Comparison of ENCODE assay signal across 8 mouse cellular contexts in the genomic region with DNA sequence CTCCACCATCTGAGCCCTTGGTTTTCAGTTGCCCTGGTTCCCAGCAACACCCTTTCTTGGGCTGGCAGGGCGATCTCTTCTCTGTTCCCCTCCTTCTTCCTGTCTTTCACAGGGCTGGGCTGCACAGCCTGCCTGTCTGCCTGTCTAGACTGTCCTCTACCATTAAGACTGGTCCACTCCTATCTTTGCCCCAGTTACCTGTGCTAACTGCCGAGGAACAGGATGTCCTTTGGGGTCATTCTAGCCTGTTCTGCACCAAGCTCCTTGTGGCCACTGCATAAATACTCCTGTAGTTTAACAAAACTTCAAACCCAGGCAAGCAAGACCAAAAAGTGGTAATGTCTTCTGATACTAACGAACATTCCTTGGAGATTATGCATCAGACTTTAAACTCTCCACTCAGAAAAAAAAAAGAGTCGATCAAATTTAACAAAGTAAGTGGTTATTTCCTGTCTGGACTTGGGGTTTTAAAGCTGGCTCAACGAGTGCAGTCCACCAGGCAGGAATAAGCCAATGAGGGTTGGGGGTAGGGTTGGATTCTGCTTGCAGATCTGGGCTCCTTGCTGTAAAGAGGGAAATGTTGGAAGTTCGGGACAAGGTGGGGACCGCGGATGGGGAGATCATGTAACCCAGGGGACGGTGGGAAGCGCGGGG. TPM values are rescaled to one million over a fixed set of nuclear protein-coding genes. Genes with fewer than 3 reads are reported as not detected.
DNase-seq lines count a peak whose midpoint lies in the region; ATAC-seq and TF ChIP-seq lines count a peak whose summit lies in the region.

A gene (plus strand): TSS at position 210 of the 654 bp plus-strand sequence.

- no peak within 1 kb of the TSS for H3K27ac ChIP-seq in cerebellum, adult 2 months (ENCODE audit: insufficient read depth, low read length)
- peak within 1 kb of the TSS; percentile 58 for H3K27ac ChIP-seq in lung, postnatal 0 days (ENCODE audit: low read length)
- H3K27ac ChIP-seq in intestine, embryonic 16.5 days (ENCODE audit: low read length), result peak within 1 kb of the TSS; percentile 90
- H3K27ac ChIP-seq in midbrain, embryonic 14.5 days (replicated peaks; ENCODE audit: low read depth, low read length), result no peak within 1 kb of the TSS

- ATAC-seq in lung, postnatal 0 days, result peak; percentile 4; the same call in 1 of the 2 replicates
- ATAC-seq in intestine, embryonic 16.5 days, result peak; percentile 40
- ATAC-seq in midbrain, embryonic 14.5 days (ENCODE audit: low FRiP score, low TSS enrichment), result no peak

- no peak for TF ChIP-seq EP300 in lung, postnatal 0 days (IDR thresholded peaks at IDR 0.05)

- no peak for TF ChIP-seq CTCF in cerebellum, adult 2 months (IDR thresholded peaks at IDR 0.05; ENCODE audit: borderline replicate concordance, insufficient read depth, low read depth, low read length)
- 0 out of 2 replicates have a peak, but pooled peaks have one; percentile 12 for TF ChIP-seq CTCF in lung, postnatal 0 days (IDR thresholded peaks at IDR 0.05)

- no peak for TF ChIP-seq POLR2A in cerebellum, adult 2 months (IDR thresholded peaks at IDR 0.05; ENCODE audit: borderline replicate concordance, insufficient read depth, low read length)

- H3K4me2 ChIP-seq in lung, postnatal 0 days (replicated peaks; ENCODE audit: low read depth, low read length), result peak within 1 kb of the TSS; percentile 94
- H3K4me2 ChIP-seq in intestine, embryonic 16.5 days (ENCODE audit: low read depth, low read length), result peak within 1 kb of the TSS; percentile 91
- H3K4me2 ChIP-seq in midbrain, embryonic 14.5 days (ENCODE audit: low read length), result peak within 1 kb of the TSS; percentile 90

- no peaks in the 10 kb centered on the region; the same call in 1 of the 2 replicates for H3K4me1 ChIP-seq in cerebellum, adult 2 months (ENCODE audit: control insufficient read depth, insufficient read depth, low read length)
- peaks cover 12% of the 10 kb centered on the region; the same call in 1 of the 2 replicates for H3K4me1 ChIP-seq in lung, postnatal 0 days (ENCODE audit: insufficient read depth, low read depth, low read length)
- H3K4me1 ChIP-seq in intestine, embryonic 16.5 days (ENCODE audit: control insufficient read depth, insufficient read depth, low read length), result peaks cover 31% of the 10 kb centered on the region
- H3K4me1 ChIP-seq in midbrain, embryonic 14.5 days (ENCODE audit: control insufficient read depth, insufficient read depth, low read length), result peaks cover 16% of the 10 kb centered on the region; the same call in 1 of the 2 replicates

- peak within 1 kb of the TSS; percentile 50 for H3K9ac ChIP-seq in lung, postnatal 0 days (replicated peaks; ENCODE audit: low read depth)
- H3K9ac ChIP-seq in intestine, embryonic 16.5 days (ENCODE audit: low read depth, low read length), result peak within 1 kb of the TSS; percentile 82
- peak within 1 kb of the TSS; percentile 45; the same call in 1 of the 2 replicates for H3K9ac ChIP-seq in midbrain, embryonic 14.5 days (replicated peaks; ENCODE audit: low read length)

- no peaks in the 10 kb centered on the region for H3K9me3 ChIP-seq in lung, postnatal 0 days (ENCODE audit: low read length)
- no peaks in the 10 kb centered on the region for H3K9me3 ChIP-seq in intestine, embryonic 16.5 days (ENCODE audit: control insufficient read depth, low read length)
- H3K9me3 ChIP-seq in midbrain, embryonic 14.5 days (ENCODE audit: control insufficient read depth, low read length), result no peaks in the 10 kb centered on the region

- H3K27me3 ChIP-seq in cerebellum, adult 2 months (ENCODE audit: control insufficient read depth, insufficient read depth, low read length), result no peaks in the 10 kb centered on the region; the same call in 1 of the 2 replicates
- H3K27me3 ChIP-seq in lung, postnatal 0 days (replicated peaks; ENCODE audit: insufficient read depth, low read length), result no peaks in the 10 kb centered on the region
- H3K27me3 ChIP-seq in intestine, embryonic 16.5 days (replicated peaks; ENCODE audit: control insufficient read depth, insufficient read depth, low read length), result no peaks in the 10 kb centered on the region
- peaks cover 34% of the 10 kb centered on the region for H3K27me3 ChIP-seq in midbrain, embryonic 14.5 days (ENCODE audit: control insufficient read depth, insufficient read depth, low read length)

- H3K4me3 ChIP-seq in cerebellum, adult 2 months (replicated peaks; ENCODE audit: insufficient read depth, low read depth, low read length), result peak within 1 kb of the TSS; percentile 53
- peak within 1 kb of the TSS; percentile 58 for H3K4me3 ChIP-seq in lung, postnatal 0 days (ENCODE audit: low read depth, low read length)
- peak within 1 kb of the TSS; percentile 75 for H3K4me3 ChIP-seq in intestine, embryonic 16.5 days (ENCODE audit: low read length)
- H3K4me3 ChIP-seq in midbrain, embryonic 14.5 days (replicated peaks; ENCODE audit: low read depth, low read length), result peak within 1 kb of the TSS; percentile 42

- 24% methylated on average over 11 of the region's 11 CpGs for WGBS in cerebellum, adult 2 months
- 10% methylated on average over 11 of the region's 11 CpGs for WGBS in lung, postnatal 0 days
- 9% methylated on average over 11 of the region's 11 CpGs for WGBS in intestine, embryonic 16.5 days
- WGBS in midbrain, embryonic 14.5 days, result 16% methylated on average over 11 of the region's 11 CpGs

- DNase-seq in cerebellum, adult 2 months, result no peak
- no peak for DNase-seq in cerebellum, postnatal 10 days
- DNase-seq in lung, postnatal 0 days (ENCODE audit: low spot score), result peak; percentile 57
- no peak for DNase-seq in lung, postnatal 10 days
- DNase-seq in midbrain, embryonic 14.5 days, result no peak
- no peak for DNase-seq in ovary, adult 18-20 months (ENCODE audit: low spot score)
- no peak for DNase-seq in yolk sac, embryonic 10.5 days (ENCODE audit: low spot score)

- H3K36me3 ChIP-seq in lung, postnatal 0 days (ENCODE audit: insufficient read depth, low read length), result no peaks in the 10 kb centered on the region
- H3K36me3 ChIP-seq in intestine, embryonic 16.5 days (ENCODE audit: control insufficient read depth, insufficient read depth, low read length), result no peaks in the 10 kb centered on the region
- H3K36me3 ChIP-seq in midbrain, embryonic 14.5 days (ENCODE audit: control insufficient read depth, insufficient read depth, low read length), result no peaks in the 10 kb centered on the region

RNA-seq across cellular contexts. Expression of the gene that starts here (rescaled TPM):
- polyA plus RNA-seq in cerebellum, adult 2 months (2012; rRNA removed), result 14.9 and 15.2 TPM in 2 replicates
- 29.5 and 32.0 TPM in 2 replicates for polyA plus RNA-seq in lung, postnatal 0 days (2015; fragmentation: Nextera tagmentation; extraction: Ambion mirVana)
- 17.4 and 20.3 TPM in 2 replicates for polyA plus RNA-seq in intestine, embryonic 16.5 days (2015; fragmentation: Nextera tagmentation; extraction: Ambion mirVana)
- polyA plus RNA-seq in midbrain, embryonic 14.5 days (2014; fragmentation: Nextera tagmentation; extraction: Ambion mirVana), result 0.32 and 0.63 TPM in 2 replicates

Comparison
In these comparisons a context has a peak if more than half of its experiments do, and no peak if none do; other contexts are left out.
1. H3K27ac ChIP-seq: peak in lung, postnatal 0 days (single experiment) and intestine, embryonic 16.5 days (single experiment); none in cerebellum, adult 2 months (single experiment) and midbrain, embryonic 14.5 days (single experiment).
2. Peak in every context shown above with its lines, with median percentiles within 50 percentile points of each other: H3K4me3 ChIP-seq, H3K4me2 ChIP-seq and H3K9ac ChIP-seq.